Mouse (Mus musculus) adrenal gland, adult 2 months (tissue): ENCODE measurements at regions not wholly inside any gene's neighbourhood (a gene's known extent, or its start where the extent isn't known, plus 50 kb on each side); places are given as distances from the start of the nearest gene placed in this dataset.
A peak's percentile ranks its signal among the peaks of the same experiment; 100 is the strongest.

Experiments used
- DNase-seq: peaks from one replicate; pipeline ENCODE4 v3.0.0; 2021

DNA sequence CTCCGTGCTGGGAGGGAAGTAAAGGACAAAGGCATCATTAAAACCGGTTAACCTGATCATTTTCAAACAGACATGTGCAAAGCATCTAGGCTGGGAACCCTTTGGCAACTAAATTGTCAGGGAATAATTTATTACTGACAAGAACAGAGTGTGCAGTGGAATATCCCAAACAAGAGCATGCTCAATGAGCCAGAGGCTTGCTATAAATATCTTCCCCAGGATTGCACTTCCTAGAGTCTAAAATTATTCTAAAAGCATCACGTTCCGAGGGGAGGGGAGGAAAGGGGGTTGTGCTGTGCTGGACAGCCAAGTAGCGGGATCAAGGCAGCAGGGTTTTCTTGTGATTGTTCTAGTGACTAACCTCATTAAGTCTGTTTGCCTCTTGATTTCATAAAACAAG, 356.0 kb upstream of the Cited2 start:
- DNase-seq, result peak; percentile 45

DNA sequence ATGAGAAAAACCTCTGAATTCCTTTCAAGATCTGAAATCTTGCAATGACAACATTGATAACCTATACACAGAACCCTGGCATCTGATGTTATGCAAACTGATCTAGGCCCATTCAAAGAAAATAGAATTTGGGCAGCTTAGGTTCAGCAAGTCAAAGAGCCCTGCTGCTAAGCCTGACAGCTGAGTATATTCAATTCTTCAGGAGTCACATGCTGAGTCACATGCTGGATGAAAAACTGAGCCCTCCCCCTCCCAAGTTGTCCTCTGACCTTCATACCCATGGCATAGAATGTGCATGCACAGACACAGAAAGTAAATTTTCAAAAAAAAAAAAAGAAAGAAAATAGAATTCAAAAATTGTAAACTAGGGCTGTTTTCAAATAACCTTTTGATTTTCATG, 355.6 kb upstream of the Cited2 start:
- peak; percentile 20 for DNase-seq

DNA sequence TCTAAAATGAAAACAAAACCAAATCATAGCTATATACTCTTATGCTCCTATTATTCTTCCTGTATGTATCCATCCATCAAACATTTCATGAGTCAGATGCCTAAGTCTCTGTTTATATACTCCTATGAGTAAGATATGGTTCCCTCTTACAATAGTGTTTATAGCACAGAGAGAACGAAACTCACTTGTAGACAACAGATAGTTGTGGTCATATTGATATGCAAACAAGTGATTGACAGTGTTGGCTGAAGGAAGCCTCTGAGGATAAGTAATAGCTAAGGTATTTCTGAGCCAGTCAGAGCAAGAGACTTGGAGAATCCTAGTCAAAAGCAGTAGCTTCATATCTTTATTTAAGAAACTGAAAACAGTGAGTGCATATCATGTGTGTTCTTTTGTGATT, 354.4 kb upstream of the Cited2 start:
- DNase-seq, result no peak

DNA sequence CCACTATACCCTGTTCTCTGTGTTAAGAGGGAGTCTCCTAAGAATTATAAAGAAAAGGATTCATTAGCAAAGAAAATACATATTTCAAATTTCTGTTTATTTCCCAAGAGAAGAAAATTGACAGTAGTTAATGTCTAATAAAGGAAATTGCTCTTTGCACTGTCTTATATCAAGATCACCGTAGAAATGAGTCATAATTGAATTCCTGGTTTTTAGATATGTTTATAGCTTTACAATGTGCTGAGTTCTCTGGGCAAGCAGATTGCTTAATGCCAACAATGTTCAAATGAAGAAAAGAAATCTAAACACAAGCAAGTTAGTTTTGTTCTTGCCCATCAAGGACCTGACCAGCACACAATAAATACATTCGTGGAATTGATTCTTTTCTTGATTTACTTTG, 350.1 kb upstream of the Cited2 start:
- no peak for DNase-seq

DNA sequence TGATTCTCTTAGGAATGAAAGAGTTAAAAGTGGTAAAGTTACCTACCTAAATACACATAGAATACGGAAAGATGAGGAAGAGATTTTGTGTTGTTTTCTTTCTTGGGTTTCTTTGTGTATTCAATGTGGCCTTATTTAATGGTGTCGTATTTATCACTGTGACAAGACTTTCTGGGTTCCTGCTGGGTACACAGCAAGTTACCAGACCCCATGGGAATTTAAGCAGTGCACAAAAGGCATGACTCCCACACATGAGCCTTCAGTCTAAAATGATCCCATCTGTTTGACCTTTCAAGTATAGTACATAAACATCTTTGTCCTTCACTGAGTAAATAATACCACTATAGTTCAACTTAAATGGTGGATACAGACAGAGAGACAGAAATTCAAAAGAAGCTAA, 349.0 kb upstream of the Cited2 start:
- no peak for DNase-seq

DNA sequence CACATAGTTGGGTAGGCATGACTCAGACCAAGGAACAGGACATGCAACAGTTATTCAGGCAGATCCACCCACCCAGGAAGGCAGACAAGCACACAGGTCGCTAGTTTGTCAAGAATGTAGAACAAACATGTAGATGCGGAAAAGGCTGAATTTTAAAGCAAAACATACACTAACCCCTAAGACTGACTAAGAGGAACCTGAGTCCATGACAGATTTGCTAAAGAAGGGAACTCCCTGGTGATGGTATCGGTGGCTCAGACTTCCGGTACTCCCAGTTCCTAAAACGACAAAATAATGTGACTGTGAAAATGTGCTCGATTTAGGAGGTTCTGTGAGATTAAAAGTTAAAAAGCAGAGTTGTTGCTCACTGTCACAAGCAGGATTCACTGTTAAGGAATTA, 340.0 kb upstream of the Cited2 start:
- no peak for DNase-seq

DNA sequence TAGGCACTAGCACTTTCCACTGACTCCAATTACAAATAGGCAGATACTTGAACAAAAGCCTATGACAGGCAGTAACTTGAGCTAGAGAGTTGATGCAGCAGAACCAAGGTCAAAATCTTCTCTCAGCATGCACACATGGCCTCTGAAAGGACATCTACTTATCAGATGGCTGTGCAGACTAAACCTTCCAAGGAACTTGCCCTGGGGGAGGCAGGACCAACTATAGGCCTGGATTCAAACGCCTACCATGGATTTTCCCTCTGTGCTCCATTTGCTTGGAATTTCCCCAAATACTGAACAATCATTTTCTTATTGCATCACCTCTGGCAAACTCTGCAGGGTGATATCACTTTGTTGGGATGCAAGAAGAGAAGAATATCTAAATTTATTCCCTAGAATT, 337.8 kb upstream of the Cited2 start:
- DNase-seq, result peak; percentile 50

DNA sequence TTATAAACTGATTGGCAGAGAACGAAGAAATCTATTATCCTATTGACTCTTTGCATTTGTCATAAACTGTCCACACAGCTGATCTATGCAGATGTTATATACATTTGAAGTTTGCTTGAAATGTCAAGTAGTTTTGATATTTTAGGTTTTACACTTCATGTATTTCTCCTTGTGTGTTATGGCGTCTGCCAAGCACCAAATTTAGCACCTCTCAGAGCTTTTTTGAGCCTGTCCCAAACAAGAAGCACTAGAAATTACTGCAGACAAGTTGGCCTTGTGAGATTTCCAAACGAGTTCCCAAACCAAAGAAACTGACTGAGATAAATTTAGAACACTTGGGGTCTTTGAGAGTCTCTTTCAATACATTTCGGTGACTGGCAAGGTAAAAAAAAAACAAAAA, 335.7 kb upstream of the Cited2 start:
- no peak for DNase-seq

DNA sequence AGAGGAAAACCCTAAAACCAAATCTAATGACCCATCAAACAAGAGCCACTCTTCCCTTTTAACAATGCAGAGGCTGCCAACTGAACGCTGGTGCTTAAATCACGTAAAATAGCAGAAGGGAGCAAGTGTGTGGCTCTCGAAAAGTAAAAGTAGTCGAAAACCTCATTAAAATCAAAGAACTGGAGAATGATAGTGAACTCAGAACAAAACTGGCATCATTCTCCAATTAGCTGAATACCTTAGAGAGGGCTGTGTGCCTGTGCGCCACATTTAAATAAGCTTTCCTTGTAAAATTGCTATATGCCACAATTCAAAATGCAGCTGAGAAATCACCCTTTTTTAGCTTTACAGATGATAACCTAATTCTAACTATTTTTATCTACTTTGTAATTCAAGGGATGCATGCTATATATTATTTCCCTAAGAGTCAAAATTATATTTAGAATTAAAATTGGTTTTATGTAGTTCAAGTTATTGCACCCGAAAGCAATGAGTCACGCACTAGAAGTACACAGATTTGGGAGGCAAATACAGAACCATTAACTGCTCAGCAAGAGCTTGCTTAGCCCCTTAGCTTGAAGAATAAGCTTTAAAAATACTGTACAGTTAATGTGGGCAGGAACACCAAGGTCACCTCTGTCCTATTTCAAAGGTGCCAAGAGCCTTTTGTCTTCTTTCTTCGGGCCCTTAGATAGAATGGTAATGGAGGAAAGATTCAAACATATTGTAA, 327.4 kb upstream of the Cited2 start:
- no peak for DNase-seq

DNA sequence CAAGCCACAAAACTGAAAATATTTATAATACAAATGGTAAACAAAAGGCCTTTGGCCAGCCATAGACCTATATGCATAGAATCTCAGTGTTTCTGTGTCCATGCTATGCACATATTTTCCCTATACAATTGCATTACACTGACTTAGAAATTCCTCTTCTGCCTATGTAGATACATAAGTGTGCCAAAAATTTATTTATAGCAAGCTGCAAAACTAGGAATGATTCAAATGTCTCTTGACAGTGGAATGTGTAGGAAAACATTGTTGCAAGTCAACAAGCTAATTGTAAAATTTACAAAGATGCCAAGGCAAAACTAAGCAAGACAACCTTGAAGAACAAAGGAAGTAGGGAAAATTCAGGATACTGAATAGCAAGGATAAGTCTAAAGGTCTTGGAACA, 319.1 kb upstream of the Cited2 start:
- DNase-seq, result no peak

DNA sequence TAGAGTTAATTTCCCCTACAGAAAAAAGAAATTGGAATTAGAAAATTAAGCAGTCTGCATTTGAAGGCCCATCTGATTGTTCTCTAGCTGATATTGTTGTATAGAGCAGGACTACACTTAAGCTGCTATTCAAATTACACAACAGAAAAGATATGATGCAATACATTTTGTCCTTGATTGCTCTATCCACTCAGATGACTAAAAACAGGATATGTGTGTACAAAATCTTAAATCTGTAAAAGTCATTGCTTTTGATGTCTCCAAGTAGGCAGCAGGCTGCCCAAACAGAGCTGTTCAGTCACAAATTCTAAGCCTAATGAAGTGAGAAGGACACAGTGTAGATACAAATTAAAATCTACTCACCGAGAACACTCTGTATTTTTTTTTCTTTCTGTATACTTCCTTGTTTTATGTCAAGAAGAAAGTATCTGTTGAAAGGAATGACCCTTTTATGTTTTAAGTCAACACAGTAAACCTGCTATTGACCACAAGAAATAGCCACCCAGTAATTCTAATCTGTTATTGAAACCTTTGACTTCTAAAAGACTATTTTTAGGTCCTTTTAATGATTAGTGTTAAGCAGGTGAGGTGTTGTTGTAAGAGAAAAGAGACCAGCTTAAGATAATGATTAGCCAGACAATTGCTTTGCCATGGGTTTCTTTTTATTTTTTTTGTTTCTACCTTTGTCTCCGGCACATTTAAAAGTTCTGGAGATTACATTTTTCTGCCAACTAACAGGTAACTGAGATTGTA, 315.0 kb upstream of the Cited2 start:
- DNase-seq, result no peak

DNA sequence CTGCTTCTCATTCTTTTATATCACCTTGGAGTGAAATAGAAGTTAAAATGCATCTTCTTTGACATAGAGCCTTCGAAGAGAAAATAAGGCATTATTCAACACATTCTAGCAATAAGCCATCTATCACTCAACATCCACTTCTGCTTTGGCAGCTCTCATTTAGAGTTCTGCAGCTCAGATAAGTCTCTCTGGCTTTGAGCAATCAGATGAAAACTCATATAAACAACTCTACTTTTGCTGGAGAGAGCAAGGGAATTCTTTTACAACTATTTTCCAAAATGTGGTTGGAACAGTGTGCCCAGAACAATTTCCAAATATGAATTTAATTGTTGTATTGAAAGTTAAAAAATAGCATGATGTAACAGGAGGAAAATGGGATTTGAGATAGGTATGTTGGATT, 314.2 kb upstream of the Cited2 start:
- no peak for DNase-seq

DNA sequence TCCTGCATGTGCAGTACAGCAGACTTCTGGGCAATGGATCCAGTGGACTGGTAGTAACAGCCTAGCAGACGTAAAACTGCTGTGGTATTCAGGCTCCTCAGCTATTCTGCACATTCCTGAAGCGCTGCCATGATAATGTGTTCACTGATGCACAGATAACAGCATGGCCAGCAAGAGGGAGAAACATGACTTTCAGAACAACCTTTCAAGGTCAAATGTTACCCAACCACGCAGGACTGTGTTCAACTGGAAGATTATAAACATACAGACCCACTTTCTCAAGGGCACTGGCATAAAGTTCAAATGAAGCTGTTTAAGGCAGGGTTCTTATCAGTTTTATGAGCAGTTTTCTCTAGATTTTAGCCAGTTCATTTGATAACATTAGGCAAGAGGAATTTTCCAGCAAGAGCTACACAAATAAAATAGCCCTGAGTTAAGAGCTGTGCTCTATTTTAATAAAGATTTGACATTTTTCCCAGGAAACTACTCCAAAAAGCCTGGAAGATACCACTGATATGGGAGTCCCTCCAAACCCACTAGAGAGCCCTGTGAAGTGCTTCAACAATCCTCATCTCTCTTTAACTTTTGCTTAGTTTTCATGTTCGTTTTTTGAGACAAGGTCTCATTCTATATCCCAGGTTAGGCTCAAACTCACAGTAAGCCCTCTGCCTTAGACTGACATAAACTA, 311.6 kb upstream of the Cited2 start:
- peak; percentile 70 for DNase-seq

DNA sequence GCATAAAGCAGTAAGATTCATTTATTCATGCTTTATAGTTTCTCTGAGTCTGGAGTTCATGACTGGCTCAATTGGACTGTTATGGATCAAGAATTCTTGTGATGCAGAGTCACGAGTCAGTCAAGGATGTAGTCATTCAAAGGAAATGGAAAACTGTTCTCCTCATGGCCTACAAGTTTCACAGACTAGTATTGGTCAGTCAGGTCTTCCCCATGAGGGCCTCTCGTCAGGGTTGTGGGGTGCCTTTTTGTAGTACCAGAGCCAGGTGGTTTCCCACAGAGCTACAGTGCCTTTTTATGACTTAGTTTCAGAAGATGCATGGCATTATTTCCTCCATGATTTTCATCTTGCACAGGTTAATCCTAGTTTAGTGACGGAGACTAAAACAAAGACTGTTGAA, 307.9 kb upstream of the Cited2 start:
- DNase-seq, result no peak

DNA sequence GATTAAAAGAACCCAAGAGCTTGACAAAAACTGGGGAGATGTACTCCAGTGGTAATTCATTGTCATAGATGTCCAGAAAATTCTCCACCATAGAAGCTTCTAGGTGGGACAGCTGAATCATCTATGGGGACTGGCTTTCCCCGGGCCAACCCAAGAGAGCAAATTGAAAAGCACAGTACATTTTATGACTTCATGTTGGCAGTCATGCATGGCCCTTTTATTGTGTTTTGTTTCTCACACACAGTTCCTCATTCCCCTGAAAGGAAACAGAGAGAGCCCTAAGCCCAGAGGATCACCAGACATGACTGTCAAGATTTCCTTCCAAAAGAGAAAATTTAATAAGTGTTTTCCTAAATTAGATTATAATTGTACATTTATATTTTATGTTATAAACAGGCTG, 306.9 kb upstream of the Cited2 start:
- no peak for DNase-seq

DNA sequence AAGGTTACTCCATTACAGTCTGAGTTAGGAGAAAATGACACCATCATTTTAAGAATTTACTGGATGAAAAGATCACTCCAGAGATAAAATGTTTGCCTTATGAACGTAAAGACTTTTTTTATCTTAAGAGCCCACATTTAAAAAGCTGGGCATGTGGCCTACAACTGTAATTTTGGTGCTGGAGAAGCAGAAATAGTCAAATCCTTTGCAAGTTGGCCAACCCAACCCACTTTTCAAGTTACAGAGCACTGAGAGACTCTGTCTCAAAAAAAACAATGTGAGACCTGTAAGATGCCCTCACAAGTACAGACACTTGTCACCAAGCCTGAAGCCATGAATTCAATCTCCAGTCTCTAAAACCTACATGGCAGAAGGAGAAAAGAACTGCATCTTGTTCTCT, 305.6 kb upstream of the Cited2 start:
- DNase-seq, result no peak

DNA sequence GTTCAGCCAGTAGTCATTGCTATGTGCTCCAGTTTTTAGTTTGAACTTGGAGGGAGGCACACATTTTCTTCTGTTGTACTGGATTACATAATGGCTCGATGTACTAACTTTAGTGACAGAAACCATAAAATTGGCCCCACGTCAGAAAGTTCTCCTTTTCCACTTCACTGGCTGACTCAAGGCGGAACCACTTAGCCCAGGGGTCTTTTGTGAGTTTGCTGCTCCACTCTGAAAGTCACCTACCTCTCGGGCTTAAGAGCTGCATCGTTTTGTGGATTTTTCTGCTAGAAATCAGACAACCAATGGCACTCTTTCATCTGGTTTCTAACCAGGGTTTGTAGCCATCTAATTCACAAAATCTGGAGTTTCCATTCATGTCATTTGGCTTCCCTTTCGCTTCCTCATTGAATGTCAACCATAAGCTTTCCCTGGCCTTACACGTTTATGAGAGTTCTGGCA, 304.8 kb upstream of the Cited2 start:
- peak; percentile 15 for DNase-seq

DNA sequence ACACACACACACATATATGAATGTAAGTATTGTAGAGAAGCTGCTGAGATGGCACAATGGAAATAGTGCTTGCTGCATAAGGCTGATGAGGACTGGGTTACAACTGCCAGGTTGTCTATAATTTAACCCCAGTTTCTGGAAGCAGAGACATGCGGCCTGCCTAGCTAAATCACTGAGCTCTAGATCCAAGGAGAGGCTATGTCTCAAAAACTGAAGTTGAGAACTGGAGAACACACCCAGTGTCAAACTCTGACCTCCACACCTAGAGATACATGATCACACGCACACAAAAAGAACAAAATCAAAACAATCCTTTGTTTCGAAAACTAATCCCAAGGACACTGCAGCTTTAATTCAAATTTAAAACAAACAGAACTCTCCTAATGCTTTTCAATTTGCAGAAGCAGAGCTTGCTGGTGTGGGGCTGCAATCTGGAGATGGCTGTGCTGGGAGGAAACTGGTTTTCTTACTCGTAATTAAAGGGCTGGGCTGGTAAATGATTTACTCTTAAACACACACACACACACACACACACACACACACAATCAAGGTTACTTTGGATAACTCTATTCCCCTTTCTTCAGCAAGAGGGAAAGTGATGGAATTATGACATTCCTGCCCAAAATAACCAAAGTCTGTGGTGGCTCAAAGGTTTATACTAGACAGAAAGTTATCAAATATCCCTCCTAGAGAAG, 299.3 kb upstream of the Cited2 start:
- DNase-seq, result no peak

DNA sequence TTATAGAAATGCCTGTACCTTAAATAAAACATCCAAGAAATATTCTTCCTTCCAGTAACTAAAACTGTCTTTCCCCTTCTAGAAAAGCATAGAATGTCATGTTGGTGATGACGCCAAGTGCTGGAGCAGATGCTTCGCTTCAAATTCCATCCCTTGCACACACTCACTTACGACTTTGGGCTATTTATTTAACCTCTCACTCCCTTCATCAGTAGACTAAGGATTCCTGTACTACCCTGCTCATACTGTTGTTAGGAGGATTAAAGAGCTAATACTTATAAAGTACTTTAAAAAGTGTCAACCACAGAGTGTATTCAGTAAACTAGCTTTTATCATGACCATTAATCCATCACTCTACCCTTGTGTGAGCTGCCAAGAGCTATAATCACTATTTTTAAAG, 296.8 kb upstream of the Cited2 start:
- DNase-seq, result no peak

DNA sequence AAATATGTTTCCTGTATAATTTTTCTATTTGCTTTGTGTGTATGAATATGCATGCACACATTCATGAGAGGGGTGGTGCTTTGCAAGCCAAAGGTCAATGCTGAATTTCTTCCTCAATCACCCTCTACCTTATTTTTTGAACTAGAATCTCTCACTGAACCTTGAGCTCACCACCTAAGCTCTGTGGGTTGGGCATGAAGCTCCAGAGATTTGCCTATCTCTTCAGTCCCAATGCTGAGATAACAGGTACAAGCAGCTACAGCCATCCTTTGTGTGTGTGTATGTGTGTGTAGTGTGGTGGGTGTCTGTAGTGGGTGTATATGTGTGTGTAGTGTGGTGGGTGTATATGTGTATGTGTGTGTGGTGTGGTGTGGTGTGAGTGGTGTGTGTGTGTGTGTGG, 295.7 kb upstream of the Cited2 start:
- no peak for DNase-seq

DNA sequence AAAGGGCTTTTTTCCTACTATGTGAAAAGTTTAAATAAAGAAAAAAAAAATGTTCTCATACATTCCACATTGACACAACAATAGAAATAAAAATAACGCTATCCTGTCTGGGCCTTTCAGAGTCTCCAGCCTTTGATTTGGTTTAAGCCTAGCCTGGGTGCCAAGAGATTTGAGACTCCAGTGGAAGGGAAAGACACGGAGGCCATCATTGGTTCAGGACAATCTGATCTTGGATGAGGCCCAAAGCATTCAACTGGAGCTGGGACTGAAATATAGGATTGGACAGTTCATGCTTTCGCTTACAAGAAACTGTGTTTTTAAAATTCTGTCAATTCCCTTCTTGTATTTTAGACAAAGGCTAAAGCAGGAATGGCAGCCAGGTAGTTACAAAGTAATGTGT, 294.7 kb upstream of the Cited2 start:
- no peak for DNase-seq

DNA sequence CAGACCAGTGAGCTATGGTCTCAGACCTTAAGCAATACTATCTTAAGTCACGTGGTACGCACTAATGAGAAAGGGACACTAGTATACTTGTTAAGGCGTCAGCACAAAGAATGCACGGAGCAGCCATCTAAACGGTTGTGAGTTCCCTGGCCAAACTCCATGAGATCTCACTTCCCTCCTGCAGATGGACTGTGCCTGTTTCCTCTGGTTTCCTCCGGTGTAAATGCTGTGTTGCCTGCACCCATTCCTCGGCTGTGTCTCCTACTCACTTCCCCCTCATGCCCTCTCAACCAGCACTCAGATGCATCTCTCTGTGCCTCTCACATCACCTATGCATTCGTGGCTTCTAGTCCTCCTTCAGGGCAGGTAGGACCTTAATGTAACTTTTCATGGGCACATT, 291.9 kb upstream of the Cited2 start:
- no peak for DNase-seq

DNA sequence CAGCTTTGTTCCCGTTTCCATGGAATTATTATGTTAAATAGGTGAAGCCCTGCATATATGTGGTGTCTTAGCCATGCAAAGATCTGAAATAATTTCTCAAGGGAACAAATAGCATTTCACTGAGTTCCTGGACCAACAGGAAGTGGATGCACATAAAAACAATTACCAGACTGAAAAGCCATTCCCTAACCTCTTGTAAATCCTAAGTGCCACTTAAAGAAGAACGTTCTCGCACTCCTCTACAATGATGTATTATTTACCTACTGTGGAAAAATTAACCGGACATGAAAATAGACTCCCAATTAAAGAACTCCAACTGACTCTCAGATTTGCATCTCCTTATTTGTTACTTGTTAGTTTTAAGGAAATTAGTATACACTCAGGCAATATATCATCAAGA, 288.9 kb upstream of the Cited2 start:
- DNase-seq, result no peak
